In the genomic region with DNA sequence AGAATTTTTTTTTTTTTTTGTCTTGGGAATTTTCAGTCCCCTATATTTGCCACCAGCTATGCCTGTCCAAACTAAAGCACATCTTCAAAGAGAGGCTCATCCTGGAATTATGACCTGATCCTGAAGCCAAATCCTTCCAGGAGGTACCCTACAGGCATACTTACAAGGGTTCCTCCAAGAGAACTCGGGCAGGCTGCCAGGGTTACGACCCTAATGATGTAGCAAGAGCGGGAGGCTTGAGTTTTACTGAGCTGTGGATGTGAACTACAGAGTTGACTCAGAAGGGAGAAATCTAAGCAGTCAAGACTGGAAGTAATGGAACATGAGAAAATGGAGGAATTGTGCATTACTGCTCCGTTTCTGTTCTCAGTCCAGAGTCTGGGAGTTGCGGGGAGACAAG, we compare ENCODE assay signal across 14 mouse cellular contexts. TPM values are rescaled to one million over a fixed set of nuclear protein-coding genes. Genes with fewer than 3 reads are reported as not detected.
DNase-seq lines count a peak whose midpoint lies in the region; ATAC-seq lines count a peak whose summit lies in the region.
"Had no signal": no experiment of that assay in that cellular context is flagged by ENCODE, and none has a peak within 500 bp of the region (broad histone marks: within the 10 kb centered on the region; RNA-seq: fewer than 3 reads in every experiment).

No protein-coding gene starts in this region.

- peaks cover 64% of the 10 kb centered on the region for H3K36me3 ChIP-seq in midbrain, embryonic 13.5 days
- H3K36me3 ChIP-seq: embryonic facial prominence, embryonic 12.5 days; limb, embryonic 13.5 days had no signal

- intact Hi-C loops in gastrocnemius, postnatal 14 days (cut with DNase I; ENCODE audit: low total_unique reads): no loop called here

- H3K4me2 ChIP-seq in midbrain, embryonic 13.5 days (replicated peaks): no peak overlapping the region
- H3K4me2 ChIP-seq: embryonic facial prominence, embryonic 12.5 days; heart, embryonic 11.5 days; limb, embryonic 13.5 days had no signal

- no peaks in the 10 kb centered on the region for H3K9me3 ChIP-seq in midbrain, embryonic 13.5 days
- H3K9me3 ChIP-seq: embryonic facial prominence, embryonic 12.5 days; limb, embryonic 13.5 days had no signal

- no peak for ATAC-seq in midbrain, embryonic 13.5 days
- ATAC-seq: intestine, embryonic 16.5 days had no signal

- H3K27me3 ChIP-seq in midbrain, embryonic 13.5 days: no peaks in the 10 kb centered on the region
- H3K27me3 ChIP-seq: embryonic facial prominence, embryonic 12.5 days; limb, embryonic 13.5 days had no signal

- peak; percentile 13 for DNase-seq in gastrocnemius, postnatal 14 days
- no peak for DNase-seq in gastrocnemius, adult 18-20 months (ENCODE audit: low spot score)
- peak; percentile 26 for DNase-seq in right cerebral cortex, postnatal 4 days
- DNase-seq in right cerebral cortex, postnatal 36 days (ENCODE audit: low spot score in 2 of 2): no peak
- DNase-seq in kidney, adult 8-10 months: peak; percentile 9 to 14
- DNase-seq in lung, postnatal 36 days: peak; percentile 16
- DNase-seq: cerebellum, adult 9-10 months; right cerebral cortex, adult 18-20 months; thymus, postnatal 14 days had no signal

- H3K4me3 ChIP-seq in midbrain, embryonic 13.5 days (replicated peaks): no peak overlapping the region
- H3K4me3 ChIP-seq: embryonic facial prominence, embryonic 12.5 days; limb, embryonic 13.5 days had no signal

- H3K4me1 ChIP-seq in midbrain, embryonic 13.5 days (replicated peaks): no peaks in the 10 kb centered on the region

- 84% methylated on average over 5 of the region's 5 CpGs for WGBS in midbrain, embryonic 13.5 days

- no peak overlapping the region for H3K9ac ChIP-seq in midbrain, embryonic 13.5 days (replicated peaks)
- H3K9ac ChIP-seq: embryonic facial prominence, embryonic 12.5 days; limb, embryonic 13.5 days had no signal

- H3K27ac ChIP-seq in midbrain, embryonic 13.5 days: no peak overlapping the region

RNA-seq across cellular contexts. Expression of a gene that starts 6.9 kb away (rescaled TPM):
- total RNA-seq in gastrocnemius, postnatal 14 days (2021): under 1 TPM; 0.09 to 0.10 TPM
- total RNA-seq in gastrocnemius, adult 18-20 months (2021): not detected
- polyA plus RNA-seq in midbrain, embryonic 13.5 days (2015; fragmentation: Nextera tagmentation; extraction: Ambion mirVana): 0.23 and 0.35 TPM in 2 replicates

Comparison
In these comparisons a context has a peak if more than half of its experiments do, and no peak if none do; other contexts are left out.
1. DNase-seq: peak in gastrocnemius, postnatal 14 days (single experiment), right cerebral cortex, postnatal 4 days (single experiment), kidney, adult 8-10 months (2 of 2) and lung, postnatal 36 days (single experiment); none in gastrocnemius, adult 18-20 months (single experiment) and right cerebral cortex, postnatal 36 days (0 of 2).